Mouse (Mus musculus) CH12.LX (cell line): ENCODE measurements at regions not wholly inside any gene's neighbourhood (a gene's known extent, or its start where the extent isn't known, plus 50 kb on each side); places are given as distances from the start of the nearest gene placed in this dataset.

Experiments
- DNase-seq: peaks from one replicate; pipeline ENCODE4 v3.0.0-alpha.2; 2013; ENCODE audit errors: extremely low read depth
- H3K27ac ChIP-seq: 2 replicates; pipeline ENCODE4 v1.5.1; 2012; ENCODE audit warnings: low read depth, mild to moderate bottlenecking, control low read depth, moderate library complexity; ENCODE audit not compliant: insufficient read depth
- H3K27me3 ChIP-seq: replicated peaks from 2 replicates; pipeline ENCODE3; 2012; ENCODE audit warnings: inconsistent platforms
- H3K36me3 ChIP-seq, 2 experiments: replicated peaks in 1 of 2; 2 replicates each; pipeline versions ENCODE3 to v1.6.1; 2012; ENCODE audit warnings: inconsistent platforms in 1 of 2, low read length in 1 of 2, mild to moderate bottlenecking in 1 of 2, mixed read lengths in 1 of 2, moderate library complexity in 1 of 2; ENCODE audit not compliant: control insufficient read depth in 1 of 2, insufficient read depth in 1 of 2
- H3K4me1 ChIP-seq, 2 experiments: 2 replicates each; pipeline ENCODE4 v1.6.1; 2012; ENCODE audit warnings: inconsistent platforms in 1 of 2, moderate library complexity in 1 of 2; ENCODE audit not compliant: insufficient read depth in 2 of 2, control insufficient read depth in 1 of 2
- H3K4me2 ChIP-seq: 2 replicates; pipeline ENCODE4 v1.6.1; 2012; ENCODE audit warnings: low read depth, mild to moderate bottlenecking, control low read depth; ENCODE audit not compliant: poor library complexity, insufficient read depth, severe bottlenecking
- H3K4me3 ChIP-seq, 3 experiments: fragments of 150-350 bp in 1 of 3; sonication (generic) in 1 of 3; replicated peaks in 1 of 3; 2 replicates each; pipeline versions ENCODE3 to v1.5.1; 2011 to 2012; ENCODE audit warnings: low read depth in 2 of 3, low read length in 2 of 3, mild to moderate bottlenecking in 2 of 3, moderate library complexity in 2 of 3, control low read depth in 1 of 3, improper control_type of control experiment in 1 of 3, inconsistent platforms in 1 of 3, mixed read lengths in 1 of 3; ENCODE audit not compliant: poor library complexity in 1 of 3
- H3K79me2 ChIP-seq: replicated peaks from 2 replicates; pipeline ENCODE4 v1.6.1; 2012; ENCODE audit warnings: mild to moderate bottlenecking, moderate library complexity; ENCODE audit not compliant: control insufficient read depth, poor library complexity, insufficient read depth, severe bottlenecking; ENCODE audit errors: extremely low read depth
- H3K9ac ChIP-seq: 2 replicates; pipeline ENCODE4 v1.6.1; 2012; ENCODE audit warnings: low read depth, mild to moderate bottlenecking, control low read depth, moderate library complexity; ENCODE audit not compliant: insufficient read depth
- H3K9me3 ChIP-seq: replicated peaks from 2 replicates; pipeline ENCODE3; 2012; ENCODE audit warnings: low read length, inconsistent platforms, mixed read lengths
- BHLHE40 ChIP-seq: IDR thresholded peaks from 2 replicates; pipeline ENCODE4 v1.6.1; 2011; ENCODE audit warnings: mild to moderate bottlenecking, low read depth, low read length, improper control_type of control experiment
- CHD1 ChIP-seq: IDR thresholded peaks from 2 replicates; pipeline ENCODE4 v1.6.1; 2012; ENCODE audit warnings: low read depth, low read length, improper control_type of control experiment, inconsistent platforms
- CTCF ChIP-seq, 2 experiments: IDR thresholded peaks in 1 of 2; conservative IDR thresholded peaks in 1 of 2; 2 replicates each; pipeline ENCODE4 v1.5.1; 2011 to 2012; ENCODE audit warnings: low read depth in 2 of 2, low read length in 2 of 2, improper control_type of control experiment in 1 of 2, inconsistent platforms in 1 of 2, mild to moderate bottlenecking in 1 of 2, moderate library complexity in 1 of 2
- ELF1 ChIP-seq: IDR thresholded peaks from 2 replicates; pipeline ENCODE4 v1.6.1; 2014; ENCODE audit warnings: low read depth, mild to moderate bottlenecking, inconsistent platforms, low read length, improper control_type of control experiment
- GABPA ChIP-seq: IDR thresholded peaks from 2 replicates; pipeline ENCODE4 v1.6.1; 2012; ENCODE audit warnings: low read depth, low read length, improper control_type of control experiment, inconsistent platforms; ENCODE audit not compliant: insufficient replicate concordance
- IRF4 ChIP-seq: IDR thresholded peaks from 2 replicates; pipeline ENCODE4 v1.6.1; 2014; ENCODE audit warnings: low read depth, mild to moderate bottlenecking, inconsistent platforms, low read length, improper control_type of control experiment
- JUND ChIP-seq: conservative IDR thresholded peaks from 2 replicates; pipeline ENCODE4 v1.6.1; 2011; ENCODE audit warnings: low read depth, low read length, improper control_type of control experiment
- MAX ChIP-seq: IDR thresholded peaks from 2 replicates; pipeline ENCODE4 v1.6.1; 2011; ENCODE audit warnings: low read length, improper control_type of control experiment
- MAZ ChIP-seq: IDR thresholded peaks from 2 replicates; pipeline ENCODE4 v1.6.1; 2012; ENCODE audit warnings: low read depth, mild to moderate bottlenecking, inconsistent platforms, low read length, improper control_type of control experiment, moderate library complexity
- MEF2A ChIP-seq: IDR thresholded peaks from 2 replicates; pipeline ENCODE4 v1.6.1; 2014; ENCODE audit warnings: low read depth, mild to moderate bottlenecking, inconsistent platforms, low read length, improper control_type of control experiment, borderline replicate concordance
- NELFE ChIP-seq: IDR thresholded peaks from 2 replicates; pipeline ENCODE4 v1.6.1; 2011; ENCODE audit warnings: low read depth, low read length, improper control_type of control experiment
- NRF1 ChIP-seq: IDR thresholded peaks from 2 replicates; pipeline ENCODE4 v1.6.1; 2014; ENCODE audit warnings: low read depth, mild to moderate bottlenecking, inconsistent platforms, low read length, improper control_type of control experiment, moderate library complexity
- POLR2A ChIP-seq: IDR thresholded peaks from 2 replicates; pipeline ENCODE4 v1.6.1; 2011; ENCODE audit warnings: low read depth, mild to moderate bottlenecking, improper control_type of control experiment, low read length
- POLR2AphosphoS2 ChIP-seq: IDR thresholded peaks from 2 replicates; pipeline ENCODE4 v1.6.1; 2011; ENCODE audit warnings: low read depth, low read length, improper control_type of control experiment
- RAD21 ChIP-seq: IDR thresholded peaks from 2 replicates; pipeline ENCODE4 v1.6.1; 2011; ENCODE audit warnings: low read depth, mild to moderate bottlenecking, low read length, improper control_type of control experiment, moderate library complexity
- SIN3A ChIP-seq: IDR thresholded peaks from 2 replicates; pipeline ENCODE4 v1.6.1; 2012; ENCODE audit warnings: low read length, improper control_type of control experiment, inconsistent platforms
- SMC3 ChIP-seq: IDR thresholded peaks from 2 replicates; pipeline ENCODE4 v1.6.1; 2011; ENCODE audit warnings: low read depth, low read length, improper control_type of control experiment
- TCF12 ChIP-seq: IDR thresholded peaks from 2 replicates; pipeline ENCODE4 v1.6.1; 2014; ENCODE audit warnings: low read depth, mild to moderate bottlenecking, inconsistent platforms, low read length, improper control_type of control experiment
- ZC3H11A ChIP-seq: IDR thresholded peaks from 2 replicates; pipeline ENCODE4 v1.6.1; 2012; ENCODE audit warnings: low read depth, mild to moderate bottlenecking, inconsistent platforms, low read length, improper control_type of control experiment
- ZNF384 ChIP-seq: IDR thresholded peaks from 2 replicates; pipeline ENCODE4 v1.6.1; 2012; ENCODE audit warnings: low read depth, low read length, improper control_type of control experiment, inconsistent platforms
- dilution Hi-C: fragments of 300-500 bp; cut with MboI; formaldehyde crosslinking; loops from 2 replicates; pipeline ENCODE4 v1.14.3; 2020; ENCODE audit warnings: low sequenced_read_pairs; ENCODE audit not compliant: extremely low pct_unique_long_range_greater_than_20kb, extremely low pct_ligation_motif_present
- in situ Hi-C: fragments of 300-500 bp; cut with MboI; formaldehyde crosslinking; loops from 3 replicates; pipeline ENCODE4 v1.14.3; 2019; ENCODE audit warnings: low sequenced_read_pairs, low pct_ligation_motif_present, low pct_unique_long_range_greater_than_20kb, mixed read lengths

DNA sequence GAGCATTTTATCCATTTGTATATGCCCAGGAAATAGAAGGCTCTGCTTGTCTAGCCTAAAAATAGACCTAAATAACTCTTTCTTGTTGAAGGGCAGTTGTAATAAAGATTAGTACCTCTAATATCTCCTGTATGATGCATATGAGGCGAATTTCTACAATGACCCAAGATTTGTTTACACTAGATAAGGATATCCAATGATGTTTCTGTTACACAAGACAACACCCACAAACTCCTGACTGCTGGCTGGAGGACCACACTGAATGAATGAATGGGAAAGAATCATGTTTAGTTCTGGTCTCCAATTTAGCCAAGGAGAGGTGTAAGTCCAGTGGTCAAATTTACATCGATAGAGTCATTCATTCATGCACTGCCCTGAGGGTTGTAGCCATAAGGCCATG, 118.3 kb downstream of the Dact1 start:
- H3K27ac ChIP-seq: no peak overlapping the region
- H3K9ac ChIP-seq: no peak overlapping the region
- DNase-seq: no peak
- H3K36me3 ChIP-seq: no peaks in the 10 kb centered on the region
- no peak for TF ChIP-seq TCF12
- no peaks in the 10 kb centered on the region for H3K79me2 ChIP-seq
- in situ Hi-C loops: no loop called here
- no peaks in the 10 kb centered on the region for H3K27me3 ChIP-seq
- dilution Hi-C loops: no loop called here
- no peaks in the 10 kb centered on the region for H3K9me3 ChIP-seq
- peaks cover 0 to 5% of the 10 kb centered on the region in 2 experiments; a peak in 2 of 4 replicates for H3K4me1 ChIP-seq
- H3K4me2 ChIP-seq: no peak overlapping the region
- H3K4me3 ChIP-seq: no peak overlapping the region

- no peaks in the 10 kb centered on the region for H3K9me3 ChIP-seq
- no peaks in the 10 kb centered on the region for H3K27me3 ChIP-seq
- dilution Hi-C loops (no loop called here), in situ Hi-C loops (no loop called here)
- H3K36me3 ChIP-seq: no peaks in the 10 kb centered on the region
- TF ChIP-seq MAX (no peak), SIN3A (no peak), NRF1 (no peak), POLR2A (no peak), CHD1 (no peak), JUND (no peak), GABPA (no peak), RAD21 (no peak), IRF4 (no peak), BHLHE40 (no peak), MEF2A (no peak), SMC3 (no peak), ZC3H11A (no peak), ELF1 (no peak), ZNF384 (no peak), NELFE (no peak), CTCF (conservative IDR thresholded peaks at IDR 0.05 in 1 of 2, IDR thresholded peaks at IDR 0.05 in 1 of 2; ENCODE audit: low read depth in 2 of 2, low read length in 2 of 2) (no peak), POLR2AphosphoS2 (no peak), MAZ (no peak)
- H3K4me3 ChIP-seq: no peak overlapping the region
- no peak for DNase-seq
- no peak overlapping the region for H3K4me2 ChIP-seq
- H3K27ac ChIP-seq: no peak overlapping the region
- H3K9ac ChIP-seq: no peak overlapping the region
- H3K79me2 ChIP-seq: no peaks in the 10 kb centered on the region
- no peaks in the 10 kb centered on the region for H3K4me1 ChIP-seq
These were observed 120.0 kb downstream of the Dact1 start for GRCm38 (mm10) chr12:71429561-71430200.
